Mouse (Mus musculus): ENCODE results near the gene Setd7.
A peak's percentile ranks its signal among the peaks of the same experiment; 100 is the strongest.
"Not testable (repeated sequence)": the region's sequence is repeated elsewhere in the genome, so short reads cannot be mapped to it uniquely, and the experiment has no call there.

Gene Setd7

GRCm38 (mm10) chr3:51560511-51561108, at the start of gene Setd7:
Gene Setd7, minus strand, starts transcription at chr3:51560879.
- DNase-seq (ENCODE audit: low spot score): peak; percentile 84

DNA sequence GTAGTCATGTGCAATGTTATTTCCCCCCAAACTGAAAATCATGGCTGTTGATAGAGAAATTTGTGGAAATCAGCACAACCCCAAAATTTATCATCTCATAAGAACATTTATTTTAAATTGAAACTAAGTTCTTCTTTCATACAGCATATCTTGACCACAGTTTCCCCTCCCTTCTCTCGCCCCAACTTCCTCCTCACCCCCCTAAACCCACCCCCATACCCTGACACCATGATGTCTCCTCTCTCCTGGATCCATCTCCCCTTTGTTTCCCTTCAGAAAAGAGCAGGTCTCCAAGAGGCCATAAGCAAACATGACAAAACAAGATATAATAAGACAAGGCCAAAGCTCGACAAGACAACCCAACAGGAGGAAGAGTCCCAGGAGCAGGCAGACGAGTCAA, 43.8 kb upstream of the Setd7 start:
- no peak for DNase-seq (ENCODE audit: low spot score)

GRCm38 (mm10) chr3:51603705-51604291, 43.1 kb upstream of the Setd7 start:
- DNase-seq (ENCODE audit: low spot score): no peak

- DNase-seq (ENCODE audit: low spot score): no peak
These were observed 40.8 kb upstream of the Setd7 start for GRCm38 (mm10) chr3:51601461-51601860.

DNA sequence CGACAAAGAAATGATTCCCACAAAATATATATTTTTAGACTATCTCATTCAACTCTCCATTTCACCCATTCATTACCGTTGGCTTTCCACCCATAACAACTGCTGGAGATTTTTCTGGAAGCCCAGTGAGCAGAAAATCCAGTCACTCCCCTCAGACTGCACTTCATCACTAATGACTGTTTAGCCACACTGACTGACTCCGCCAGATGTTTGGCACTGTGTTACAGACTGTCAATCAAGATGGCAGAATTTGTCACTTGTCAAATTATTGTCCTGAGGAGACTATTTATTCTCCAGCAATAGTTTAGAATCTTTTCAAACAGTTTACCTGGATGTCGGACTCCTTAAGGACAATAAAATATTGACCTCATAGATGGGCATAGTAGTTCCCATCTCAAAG, 40.0 kb upstream of the Setd7 start:
- DNase-seq (ENCODE audit: low spot score): no peak

DNA sequence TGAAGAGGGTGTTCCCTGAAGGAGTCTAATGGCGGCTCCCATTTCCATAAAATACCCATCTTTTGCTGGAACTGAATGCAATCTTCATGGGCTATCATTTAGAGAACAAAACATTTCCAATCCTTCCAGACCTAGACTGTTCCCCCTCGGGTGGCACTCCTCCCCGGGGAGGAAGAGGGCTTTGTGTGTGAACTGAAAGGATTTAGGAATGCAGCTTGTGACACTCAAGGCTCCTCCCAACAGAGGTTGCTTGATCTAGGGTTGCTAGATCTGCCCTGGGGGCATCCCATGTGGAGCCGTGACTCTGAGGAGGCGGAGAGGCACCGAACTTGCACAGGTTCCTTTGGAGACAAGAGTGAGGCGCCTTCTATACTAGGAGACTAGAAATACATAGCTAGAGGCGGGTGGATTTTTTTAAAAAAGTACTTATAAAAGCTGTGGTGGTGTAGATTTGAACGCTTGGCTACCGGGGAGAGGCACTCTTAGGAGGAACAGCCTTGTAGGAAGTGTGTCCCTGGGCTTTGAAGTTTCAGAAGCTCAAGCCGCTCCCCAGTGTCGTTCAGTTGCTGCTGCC, 38.5 kb upstream of the Setd7 start:
- DNase-seq (ENCODE audit: low spot score): peak; percentile 26

GRCm38 (mm10) chr3:51596538-51596937, 35.9 kb upstream of the Setd7 start:
- no peak for DNase-seq (ENCODE audit: low spot score)

- DNase-seq (ENCODE audit: low spot score): no peak
These were observed 32.8 kb upstream of the Setd7 start for GRCm38 (mm10) chr3:51593506-51593905.

DNA sequence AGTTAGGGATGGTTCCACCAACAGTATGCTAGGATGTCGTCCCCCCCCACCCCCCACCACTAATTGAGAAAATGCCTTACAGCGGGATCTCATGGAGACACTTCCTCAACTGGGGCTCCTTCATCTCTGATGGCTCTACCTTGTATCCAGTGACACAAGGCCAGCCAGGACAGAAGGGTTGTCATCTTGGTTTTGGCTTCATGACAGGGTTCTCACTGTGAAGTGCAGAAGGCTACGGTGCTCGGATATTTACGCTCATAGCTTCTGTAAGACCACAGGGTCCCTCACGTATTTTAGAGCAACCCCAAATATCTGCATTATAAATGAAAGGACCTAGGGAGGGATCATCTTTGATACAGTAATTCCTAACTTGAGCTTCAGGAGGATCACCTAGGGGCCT, 30.9 kb upstream of the Setd7 start:
- DNase-seq (ENCODE audit: low spot score): no peak

DNA sequence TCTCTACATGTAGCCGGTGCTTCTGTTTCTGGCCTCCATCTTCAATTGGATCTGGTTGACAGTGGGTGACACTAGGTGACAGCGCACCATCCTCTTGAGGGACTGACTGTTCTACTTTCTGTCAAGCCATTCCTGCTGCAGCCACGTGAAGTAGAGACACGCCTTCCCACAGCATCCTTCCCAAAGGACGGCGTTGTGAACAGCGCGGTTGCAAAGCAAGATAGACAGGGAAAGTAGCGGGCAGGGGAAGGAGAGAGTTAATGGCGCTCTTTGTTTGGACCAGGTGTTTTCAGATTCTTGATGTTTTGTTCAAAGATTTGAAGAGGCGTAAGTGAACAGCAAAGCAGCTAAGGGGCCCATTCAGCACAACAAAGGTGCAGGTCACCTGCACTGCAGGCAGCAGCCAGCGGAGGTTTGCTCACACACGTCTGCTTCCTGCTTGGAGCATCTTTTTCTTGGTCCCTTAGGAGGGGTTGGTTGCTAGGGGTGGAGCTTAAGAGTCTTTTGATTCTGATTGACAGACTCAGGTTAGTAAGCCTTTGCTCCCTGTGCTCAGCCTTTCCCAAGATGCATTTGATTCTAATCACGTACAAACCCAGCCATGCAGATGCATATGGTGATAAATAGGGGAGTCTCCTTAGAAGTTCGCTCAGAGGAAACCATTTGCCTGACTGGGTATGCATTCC, 29.7 kb upstream of the Setd7 start:
- DNase-seq (ENCODE audit: low spot score): peak; percentile 14

GRCm38 (mm10) chr3:51587697-51588262, 27.1 kb upstream of the Setd7 start:
- no peak for DNase-seq (ENCODE audit: low spot score)

DNA sequence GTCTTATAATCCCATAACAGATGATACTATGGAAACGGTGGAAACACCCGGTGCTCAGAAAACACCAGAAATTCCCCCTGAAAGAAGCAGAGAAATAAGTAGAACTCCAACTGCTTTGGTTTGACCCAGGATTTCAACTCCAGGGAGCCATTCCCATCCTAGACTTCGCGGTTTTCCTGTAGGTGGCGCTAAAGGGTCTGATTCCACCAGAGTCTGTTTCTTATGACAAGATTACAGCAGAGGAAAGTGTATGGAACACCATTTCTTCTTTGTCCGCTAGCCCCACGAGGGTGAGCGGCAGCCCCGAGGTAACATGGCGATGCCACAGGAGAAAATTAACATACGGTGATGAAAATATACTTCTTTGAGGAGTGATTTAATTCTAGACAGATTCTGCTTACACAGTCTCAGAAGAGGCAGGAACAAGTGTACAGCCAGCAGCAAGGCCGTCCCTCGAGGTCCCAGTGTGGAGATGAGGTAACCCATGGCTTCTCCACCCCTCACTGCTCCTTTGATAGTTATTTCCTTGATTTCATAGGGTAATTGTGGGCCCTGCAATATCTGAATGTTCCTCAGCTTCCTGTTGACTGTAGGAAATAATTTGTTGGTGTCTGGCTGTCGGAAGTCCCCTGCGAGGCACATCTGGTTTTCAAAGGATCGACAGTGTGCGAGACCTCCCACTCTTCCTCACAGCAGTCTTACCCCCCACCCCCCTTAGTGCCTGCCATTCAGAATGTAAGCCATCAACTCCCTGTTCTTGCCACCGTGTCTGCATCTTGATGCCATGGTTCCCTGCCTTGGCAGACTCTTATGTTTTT, 23.1 kb upstream of the Setd7 start:
- peak; percentile 83 for DNase-seq (ENCODE audit: low spot score)

- DNase-seq (ENCODE audit: low spot score): not testable (repeated sequence)
These were observed 18.6 kb upstream of the Setd7 start for GRCm38 (mm10) chr3:51579243-51579642.

DNA sequence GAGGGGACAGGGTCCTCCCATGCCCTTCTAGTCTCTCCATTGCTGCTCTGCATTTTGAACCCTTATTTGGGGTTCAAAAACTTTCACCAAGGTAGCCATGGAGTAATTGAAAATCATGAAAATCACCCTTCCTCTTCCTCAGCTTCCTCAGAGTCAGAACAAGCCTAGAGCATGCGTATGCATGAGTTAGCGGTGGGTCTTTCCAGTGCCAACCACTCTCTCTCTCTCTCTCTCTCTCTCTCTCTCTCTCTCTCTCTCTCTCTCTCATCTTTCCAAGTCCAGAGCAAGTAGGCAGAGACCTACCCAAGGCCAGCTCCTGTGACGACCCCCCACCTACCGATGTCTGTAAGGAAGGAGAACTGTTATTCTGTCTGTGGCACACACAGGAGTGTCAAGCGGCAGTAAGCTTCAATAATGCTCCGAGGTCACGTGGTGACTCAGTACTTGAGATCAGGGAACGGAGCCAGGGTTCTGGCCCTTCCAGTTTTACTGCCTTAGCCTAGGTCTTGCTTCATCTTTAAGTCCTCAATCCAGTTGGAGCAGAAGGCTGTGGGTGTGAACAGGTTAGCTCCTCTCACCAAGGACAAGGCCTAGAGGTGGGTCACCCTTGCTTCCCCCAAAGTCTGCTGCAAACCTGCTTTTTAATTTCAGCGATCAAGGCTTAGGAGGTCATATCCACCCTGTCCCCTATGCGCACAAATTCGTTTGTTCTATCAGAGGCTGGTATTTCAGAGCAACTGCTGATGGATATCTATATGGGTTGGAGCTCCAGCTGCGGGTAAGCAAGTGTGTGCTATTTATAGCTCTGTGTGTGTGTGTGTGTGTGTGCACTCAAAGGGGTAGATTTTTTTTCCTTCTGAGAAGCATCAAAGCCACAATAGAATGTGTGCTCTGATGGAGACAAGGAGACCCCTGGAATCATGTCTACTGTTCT, 17.4 kb upstream of the Setd7 start:
- no peak for DNase-seq (ENCODE audit: low spot score)

GRCm38 (mm10) chr3:51577359-51577758, 16.7 kb upstream of the Setd7 start:
- DNase-seq (ENCODE audit: low spot score): no peak

DNA sequence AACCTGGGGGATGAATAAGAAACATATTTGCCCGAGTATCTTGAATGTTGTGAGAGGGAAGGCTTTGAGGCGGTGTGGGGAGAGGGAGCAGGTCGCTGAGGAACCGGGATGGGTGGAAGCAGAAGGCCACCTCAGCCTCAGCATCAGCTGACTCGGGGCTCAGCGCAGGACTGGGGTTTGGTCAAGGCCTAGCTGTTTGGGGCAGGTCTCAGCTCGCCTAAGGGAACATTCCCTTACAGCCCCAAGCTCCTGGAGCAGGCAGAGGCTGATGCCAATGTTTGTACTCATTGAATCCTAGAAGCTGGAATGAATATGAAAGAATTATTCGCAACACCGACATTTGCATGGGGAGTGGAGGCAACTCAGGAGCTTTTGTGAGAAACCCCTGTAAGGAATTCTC, 13.2 kb upstream of the Setd7 start:
- DNase-seq (ENCODE audit: low spot score): no peak

GRCm38 (mm10) chr3:51570200-51570599, 9.5 kb upstream of the Setd7 start:
- DNase-seq (ENCODE audit: low spot score): no peak

DNA sequence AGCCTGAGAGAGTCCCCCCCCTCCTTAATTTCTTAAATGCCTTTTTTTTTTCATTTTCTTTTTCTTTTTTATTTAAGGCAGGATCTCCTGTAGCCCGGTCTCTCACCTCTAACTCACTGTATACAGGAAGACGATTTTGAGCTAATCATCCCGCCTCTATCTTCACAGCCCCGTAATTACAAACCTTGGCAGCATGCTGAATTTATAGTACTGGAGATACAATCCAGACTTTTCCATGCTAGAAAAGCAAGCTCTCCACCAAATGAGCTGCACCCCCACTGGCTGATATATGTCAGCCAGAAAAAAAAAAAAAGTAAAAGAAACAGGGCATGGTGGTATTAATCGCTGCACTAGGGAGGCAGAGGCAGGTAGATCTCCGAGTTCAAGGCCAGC, 1.3 kb upstream of the Setd7 start:
- no peak for DNase-seq (ENCODE audit: low spot score)

GRCm38 (mm10) chr3:51561109-51561992, 672 bp upstream of the Setd7 start:
- peak; percentile 86 for DNase-seq (ENCODE audit: low spot score)

Measured in embryo, embryonic 10 days (tissue).